Mouse (Mus musculus) stomach, postnatal 0 days (tissue): ENCODE results near the gene Ypel5.

ENCODE experiments used
- CTCF ChIP-seq: IDR thresholded peaks from 2 replicates; pipeline ENCODE4 v1.5.1; 2016; ENCODE audit warnings: antibody characterized with exemption, low read depth, mild to moderate bottlenecking, moderate library complexity
- EP300 ChIP-seq: optimal IDR thresholded peaks from 2 replicates; pipeline ENCODE3; 2016; ENCODE audit warnings: antibody characterized with exemption

DNA sequence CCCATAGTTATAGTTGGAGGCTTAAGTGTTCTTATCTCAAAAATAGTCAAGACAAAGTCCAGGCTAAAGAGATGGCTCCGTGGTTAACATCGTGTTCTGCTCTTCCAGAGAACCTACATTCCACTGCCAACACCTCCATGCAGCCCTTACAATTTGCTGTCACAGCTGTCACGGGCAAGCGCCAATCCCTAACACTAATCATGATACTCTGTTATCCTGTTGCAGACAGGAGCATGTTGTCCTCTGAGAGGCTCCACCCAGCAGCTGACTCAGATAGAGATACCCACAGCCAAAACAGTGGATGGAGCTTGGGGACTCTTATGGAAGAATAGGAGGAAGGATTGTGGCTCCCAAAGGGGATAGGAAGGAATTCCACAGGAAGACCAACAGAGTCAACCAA lies 15.8 kb upstream of the Ypel5 start:
- no peak for TF ChIP-seq CTCF
- TF ChIP-seq EP300: no peak
